Mouse (Mus musculus) liver, postnatal 0 days (tissue): ENCODE measurements around the gene Usp2. TPM values are rescaled to one million over a fixed set of nuclear protein-coding genes. Genes with fewer than 3 reads are reported as not detected.
A peak's percentile ranks its signal among the peaks of the same experiment; 100 is the strongest.

Source experiments
- ATAC-seq: fragments of 200-750 bp; cut with Nextera tagmentation; 2 replicates; pipeline ENCODE4 v1.8.0; 2017; ENCODE audit warnings: mild to moderate bottlenecking, moderate library complexity
- DNase-seq: peaks from one replicate; pipeline ENCODE4 v3.0.0-alpha.2; 2016
- H3K27ac ChIP-seq: fragments of 300-500 bp; sonication (generic); 2 replicates; pipeline ENCODE4 v1.5.1; 2014; ENCODE audit warnings: antibody characterized with exemption, moderate library complexity, mild to moderate bottlenecking, low read depth
- H3K27me3 ChIP-seq: fragments of 300-500 bp; sonication (generic); 2 replicates; pipeline ENCODE4 v1.6.1; 2014; ENCODE audit warnings: low read length, control low read depth, mixed read lengths; ENCODE audit not compliant: insufficient read depth
- H3K36me3 ChIP-seq: fragments of 300-500 bp; sonication (generic); replicated peaks from 2 replicates; pipeline ENCODE4 v1.6.1; 2014; ENCODE audit warnings: mild to moderate bottlenecking, control low read depth, low read length, moderate library complexity, mixed read lengths; ENCODE audit not compliant: insufficient read depth
- H3K4me1 ChIP-seq: fragments of 300-500 bp; sonication (generic); 2 replicates; pipeline ENCODE4 v1.6.1; 2014; ENCODE audit warnings: antibody characterized with exemption, mild to moderate bottlenecking, control low read depth; ENCODE audit not compliant: insufficient read depth
- H3K4me2 ChIP-seq: fragments of 300-500 bp; sonication (generic); 2 replicates; pipeline ENCODE4 v1.6.1; 2014; ENCODE audit warnings: low read depth, mild to moderate bottlenecking, low read length, moderate library complexity, mixed read lengths
- H3K4me3 ChIP-seq: fragments of 300-500 bp; sonication (generic); 2 replicates; pipeline ENCODE4 v1.5.1; 2014; ENCODE audit warnings: low read depth, low read length
- H3K9ac ChIP-seq: fragments of 300-500 bp; sonication (generic); replicated peaks from 2 replicates; pipeline ENCODE4 v1.6.1; 2014; ENCODE audit warnings: mild to moderate bottlenecking, moderate library complexity
- H3K9me3 ChIP-seq: fragments of 300-500 bp; sonication (generic); 2 replicates; pipeline ENCODE4 v1.6.1; 2016; ENCODE audit warnings: mild to moderate bottlenecking, control low read depth, low read length, mixed read lengths
- CTCF ChIP-seq: sonication (generic); IDR thresholded peaks from 2 replicates; pipeline ENCODE4 v1.5.1; 2016; ENCODE audit warnings: antibody characterized with exemption, low read depth
- EP300 ChIP-seq: IDR thresholded peaks from 2 replicates; pipeline ENCODE4 v1.6.1; 2016; ENCODE audit warnings: antibody characterized with exemption, low read depth, mild to moderate bottlenecking
- WGBS: fragments of 180-500 bp; shearing (Covaris S2); extraction: QIAGEN DNeasy Blood & Tissue Kit; methylation state at CpG from one replicate; pipeline ENCODE4 v1.1.7; 2014; ENCODE audit not compliant: insufficient replicate concordance; 5-methylcytosine and 5-hydroxymethylcytosine counted together
- polyA plus RNA-seq: library from polyadenylated mRNA; unstranded; fragments of >200 nt; fragmentation: Nextera tagmentation; extraction: Ambion mirVana; gene quantifications from 2 replicates; pipeline ENCODE4 v1.2.1, GENCODE M21; 2015

Usp2 gene
- polyA plus RNA-seq, 1 experiment from 2014 or later = 2.9 TPM

- no peaks in the 10 kb centered on the region for H3K36me3 ChIP-seq
- no peak for DNase-seq
- no peaks in the 10 kb centered on the region for H3K9me3 ChIP-seq
- H3K27me3 ChIP-seq = no peaks in the 10 kb centered on the region
- H3K4me1 ChIP-seq = peaks cover 5% of the 10 kb centered on the region
- no peak overlapping the region for H3K9ac ChIP-seq
- no peak overlapping the region for H3K4me3 ChIP-seq
- no peak overlapping the region for H3K4me2 ChIP-seq
- no peak for ATAC-seq
- 71% methylated on average over 11 of the region's 11 CpGs for WGBS
- TF ChIP-seq EP300 = no peak
- no peak for TF ChIP-seq CTCF
- H3K27ac ChIP-seq = no peak overlapping the region
These were observed 10.6 kb downstream of the Usp2 start for GRCm38 (mm10) chr9:44077266-44077910.

GRCm38 (mm10) chr9:44078136-44078797, 11.4 kb downstream of the Usp2 start:
- Histone ChIP-seq H3K4me3 (no peak overlapping the region), H3K9ac (no peak overlapping the region), H3K36me3 (no peaks in the 10 kb centered on the region), H3K27ac (no peak overlapping the region), H3K9me3 (no peaks in the 10 kb centered on the region), H3K4me2 (no peak overlapping the region), H3K4me1 (peaks cover 7% of the 10 kb centered on the region), H3K27me3 (peaks cover under 1% of the 10 kb centered on the region; the same call in 1 of the 2 replicates)
- DNase-seq (no peak), ATAC-seq (no peak)
- no peak for TF ChIP-seq CTCF
- no peak for TF ChIP-seq EP300
- 76% methylated on average over 10 of the region's 10 CpGs for WGBS

- H3K27me3 ChIP-seq = peaks cover 6% of the 10 kb centered on the region; the same call in 1 of the 2 replicates
- no peak overlapping the region for H3K4me2 ChIP-seq
- H3K4me1 ChIP-seq = peaks cover 16% of the 10 kb centered on the region
- H3K36me3 ChIP-seq = no peaks in the 10 kb centered on the region
- peak; percentile 81 for ATAC-seq
- H3K27ac ChIP-seq = no peak overlapping the region
- TF ChIP-seq EP300 = peak; percentile 46; the same call in 1 of the 2 replicates
- no peak for TF ChIP-seq CTCF
- peak; percentile 64 for DNase-seq
- H3K9ac ChIP-seq = no peak overlapping the region
- no peaks in the 10 kb centered on the region for H3K9me3 ChIP-seq
- WGBS = 33% methylated on average over 15 of the region's 16 CpGs
- H3K4me3 ChIP-seq = no peak overlapping the region
These were observed 12.3 kb downstream of the Usp2 start for GRCm38 (mm10) chr9:44078955-44079756.

- no peaks in the 10 kb centered on the region for H3K36me3 ChIP-seq
- peaks cover 8% of the 10 kb centered on the region; the same call in 1 of the 2 replicates for H3K27me3 ChIP-seq
- TF ChIP-seq CTCF = no peak
- no peak for TF ChIP-seq EP300
- H3K4me2 ChIP-seq = no peak overlapping the region
- no peak for DNase-seq
- no peak overlapping the region for H3K27ac ChIP-seq
- H3K4me3 ChIP-seq = no peak overlapping the region
- H3K9me3 ChIP-seq = no peaks in the 10 kb centered on the region
- 48% methylated on average over 10 of the region's 10 CpGs for WGBS
- no peak overlapping the region for H3K9ac ChIP-seq
- peaks cover 26% of the 10 kb centered on the region for H3K4me1 ChIP-seq
- no peak for ATAC-seq
These were observed 13.4 kb downstream of the Usp2 start for GRCm38 (mm10) chr9:44079997-44080780.

GRCm38 (mm10) chr9:44080953-44081352, 14.1 kb downstream of the Usp2 start:
- 79% methylated on average over 5 of the region's 5 CpGs for WGBS
- Histone ChIP-seq H3K4me1 (peaks cover 34% of the 10 kb centered on the region), H3K36me3 (no peaks in the 10 kb centered on the region), H3K27ac (no peak overlapping the region), H3K4me2 (no peak overlapping the region), H3K27me3 (peaks cover 13% of the 10 kb centered on the region; the same call in 1 of the 2 replicates), H3K9me3 (no peaks in the 10 kb centered on the region), H3K4me3 (no peak overlapping the region), H3K9ac (no peak overlapping the region)
- DNase-seq = no peak
- no peak for ATAC-seq
- TF ChIP-seq CTCF (no peak), EP300 (no peak)
